Mouse (Mus musculus) neural tube, postnatal 0 days (tissue): Measurements from ENCODE around the gene Crtc1. TPM values are rescaled to one million over a fixed set of nuclear protein-coding genes. Genes with fewer than 3 reads are reported as not detected.

Experiments used
- polyA plus RNA-seq: library from polyadenylated mRNA; unstranded; fragments of >200 nt; fragmentation: Nextera tagmentation; extraction: Ambion mirVana; gene quantifications from 2 replicates; pipeline ENCODE4 v1.2.1, GENCODE M21; 2015

Gene Crtc1
- polyA plus RNA-seq = 37.6 and 49.6 TPM in 2 replicates

DNA sequence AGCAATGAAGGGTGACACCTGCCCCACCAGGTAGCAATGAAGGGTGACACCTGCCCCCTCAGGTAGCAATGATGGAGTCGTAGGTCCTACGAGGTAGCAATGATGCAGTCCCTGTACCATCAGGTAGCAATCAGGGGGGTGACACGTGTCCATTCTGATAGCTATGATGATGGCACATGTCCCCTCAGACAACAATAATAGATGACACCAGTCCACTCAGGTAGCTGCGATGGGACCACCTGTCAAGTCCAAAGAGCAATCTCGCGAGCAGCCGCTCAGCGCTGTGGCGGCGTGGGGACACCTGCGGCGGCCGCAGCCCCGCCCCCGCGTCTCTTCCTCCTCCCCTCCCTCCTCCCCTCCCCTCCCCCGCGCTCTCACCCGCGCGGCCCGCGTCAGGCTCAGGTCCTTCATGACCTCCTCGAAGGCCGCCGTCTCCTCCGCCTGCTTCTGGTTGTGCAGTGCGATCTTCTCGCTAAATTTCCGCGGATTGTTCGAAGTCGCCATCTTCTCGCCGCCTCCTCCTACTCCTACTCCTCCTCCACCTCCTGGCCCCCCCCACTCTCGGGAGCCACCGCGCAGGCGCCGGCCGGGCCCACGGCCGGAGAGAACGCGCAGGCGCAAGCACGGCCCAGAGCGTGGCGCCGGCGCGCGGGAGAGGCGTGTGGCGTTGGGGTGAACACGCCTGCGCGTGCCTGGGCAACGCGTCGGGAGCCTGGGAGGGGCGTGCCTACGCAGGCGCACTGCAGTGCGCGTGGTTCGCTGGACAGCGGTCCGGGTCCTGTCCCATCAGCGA is at the start of gene Crtc1:
Gene Crtc1, minus strand, starts transcription at position 525 of the 793 bp plus-strand sequence.

DNA sequence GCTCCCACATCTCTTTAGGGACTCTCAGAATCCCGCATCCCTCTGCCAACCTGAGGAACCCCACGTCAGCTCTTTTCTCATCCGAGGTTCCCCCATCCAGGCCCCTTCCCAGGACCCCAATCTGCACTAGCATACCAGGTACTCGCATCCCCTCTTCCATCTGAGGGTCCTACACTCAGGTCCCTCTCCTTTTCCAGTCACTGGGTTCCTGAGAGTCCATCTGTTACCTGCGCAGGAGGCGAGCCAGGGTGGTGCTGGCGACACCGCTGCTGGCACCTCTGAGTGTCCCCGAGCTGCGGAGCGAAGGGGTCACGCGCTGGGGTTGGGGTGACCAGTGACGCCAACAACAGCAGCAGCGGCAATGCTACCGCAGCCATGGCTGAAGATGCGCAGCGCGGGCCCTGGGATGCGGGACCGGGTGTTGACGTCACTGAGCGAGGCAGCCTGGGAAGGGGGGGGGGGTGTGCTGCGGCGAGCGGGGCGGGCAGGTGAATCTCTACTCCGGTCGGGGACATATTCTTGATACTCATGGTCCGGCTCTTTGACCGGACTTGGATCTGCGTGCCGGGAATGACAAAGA is 47.7 kb upstream of the Crtc1 start, which contains the start of gene Tmem59l:
Gene Tmem59l, minus strand, starts transcription at position 418 of the 580 bp plus-strand sequence.

DNA sequence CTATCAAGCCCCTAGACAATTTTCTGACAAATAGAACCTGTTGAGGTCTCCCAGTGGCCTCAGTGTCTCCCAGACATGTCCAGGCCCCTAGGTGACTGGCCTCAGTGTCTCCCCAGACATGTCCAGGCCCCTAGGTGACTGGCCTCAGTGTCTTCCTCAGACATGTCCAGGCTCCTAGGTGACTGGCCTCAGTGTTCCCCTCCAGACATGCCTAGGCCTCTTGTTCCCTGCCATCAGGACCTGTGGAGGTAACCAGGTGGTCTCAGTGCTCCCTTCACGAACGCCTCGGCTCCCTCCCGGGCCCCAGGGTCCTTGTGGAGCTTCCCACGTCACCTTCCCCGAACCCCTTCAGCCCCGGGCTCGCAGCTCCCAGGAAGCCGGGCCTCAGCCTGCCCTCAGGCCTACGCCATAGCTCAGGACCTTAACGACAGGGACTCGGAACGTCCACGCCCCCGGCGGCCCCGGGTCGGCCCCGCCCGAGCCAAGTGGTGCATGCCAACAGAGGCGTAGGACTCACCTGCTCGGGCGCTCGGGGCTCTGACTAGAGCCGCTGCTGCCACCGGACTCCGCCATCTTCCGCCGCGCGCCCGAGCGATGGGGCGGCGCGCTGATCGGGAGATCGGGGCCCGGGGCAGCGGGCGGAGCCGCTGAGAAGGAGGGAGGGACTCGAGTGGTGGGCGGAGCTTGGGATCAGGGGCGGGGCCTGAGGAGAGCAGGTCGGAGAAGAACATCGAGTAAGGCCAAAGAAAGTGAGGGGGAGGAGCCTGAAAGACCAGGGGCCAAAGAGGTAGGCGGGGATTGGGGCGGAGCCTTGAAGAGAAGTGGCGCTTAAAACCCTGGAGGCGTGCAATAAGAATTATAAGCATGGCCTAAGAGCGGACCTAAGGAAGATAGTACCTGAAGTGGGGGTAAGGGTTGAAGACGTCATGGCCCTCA is 37.2 kb upstream of the Crtc1 start, which contains the start of gene Klhl26:
Gene Klhl26, minus strand, starts transcription at position 636 of the 936 bp plus-strand sequence.

DNA sequence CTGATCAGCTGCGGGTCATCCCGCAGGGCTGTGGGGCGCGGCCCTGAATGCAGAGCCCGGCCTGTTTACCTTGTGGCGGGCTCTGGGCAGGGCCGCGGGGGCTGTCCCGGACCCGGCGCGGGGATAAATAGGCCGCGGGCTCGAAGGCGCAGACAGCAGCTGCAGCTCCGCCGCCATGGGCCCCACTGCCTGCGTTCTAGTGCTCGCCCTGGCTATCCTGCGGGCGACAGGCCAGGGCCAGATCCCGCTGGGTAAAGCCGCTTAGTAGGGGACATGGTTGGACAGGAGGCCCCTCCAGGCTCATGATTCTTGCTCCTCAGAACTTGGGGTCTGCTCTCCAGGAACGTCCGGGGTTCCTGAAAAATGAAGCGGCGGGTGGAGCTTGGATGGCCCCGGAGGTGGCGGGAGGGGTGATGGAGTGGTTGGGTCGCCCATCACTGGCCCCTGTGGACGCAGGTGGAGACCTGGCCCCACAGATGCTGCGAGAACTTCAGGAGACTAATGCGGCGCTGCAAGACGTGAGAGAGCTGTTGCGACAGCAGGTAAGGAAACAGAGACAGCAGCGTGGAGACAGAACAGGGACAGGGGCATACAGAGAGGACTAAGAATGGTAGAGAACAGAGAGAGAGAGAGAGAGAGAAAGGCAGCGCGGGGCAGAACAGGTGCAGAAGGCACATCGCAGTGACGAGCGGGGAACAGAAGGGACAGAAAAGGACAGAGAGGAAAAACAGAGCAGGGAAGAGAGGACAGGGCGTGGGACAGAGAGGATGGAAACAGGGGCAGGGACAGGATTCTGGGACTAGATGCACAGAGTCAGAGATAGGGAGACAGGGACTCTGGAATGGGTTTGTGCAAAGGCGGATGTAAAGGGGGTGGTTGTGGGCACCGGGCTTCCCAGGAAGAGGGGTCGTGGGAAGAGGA is 65.7 kb downstream of the Crtc1 start, which contains the start of gene Comp:
Gene Comp, plus strand, starts transcription at position 162 of the 921 bp plus-strand sequence.

DNA sequence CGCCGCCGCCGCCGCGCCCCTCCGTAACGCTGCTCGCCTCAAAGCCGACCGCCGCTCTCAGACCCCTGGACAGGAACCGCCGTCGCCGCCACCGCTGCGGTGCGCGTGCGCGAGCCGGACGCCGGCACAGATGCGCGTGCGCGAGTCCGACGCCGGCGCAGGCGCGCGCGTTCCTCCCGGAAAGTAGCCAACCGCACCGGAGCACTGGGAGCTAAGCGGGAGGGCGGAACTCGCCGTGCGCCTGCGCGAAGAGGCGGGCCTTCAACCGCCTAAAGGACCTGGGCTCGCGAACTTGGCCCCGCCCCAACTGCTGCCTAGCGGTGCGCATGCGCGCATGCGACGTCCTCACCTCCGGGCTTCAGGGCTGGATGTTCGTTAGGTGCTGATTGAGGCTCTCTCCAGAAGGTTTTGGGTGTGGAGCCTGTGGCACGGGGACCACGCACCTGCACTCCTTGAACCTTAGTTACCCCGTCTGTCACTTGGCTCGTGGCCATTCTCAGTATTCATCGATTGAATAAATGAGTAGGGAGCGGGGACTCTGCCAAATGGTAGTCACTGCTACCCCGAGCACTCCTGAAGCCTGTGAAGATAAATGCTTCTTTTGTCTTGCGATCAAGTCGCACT is 86.1 kb downstream of the Crtc1 start, which contains the start of gene Upf1:
Gene Upf1, minus strand, starts transcription at position 85 of the 624 bp plus-strand sequence.

Other genes with a start within 250 kb of the Crtc1 start
- gene Slc25a42, start 227.3 kb downstream of the Crtc1 start, polyA plus RNA-seq = 9.7 and 11.9 TPM in 2 replicates
- 58.4 and 66.4 TPM in 2 replicates for gene Sugp2, start 205.4 kb downstream of the Crtc1 start, polyA plus RNA-seq
- 103 and 111 TPM in 2 replicates for gene Armc6, start 205.1 kb downstream of the Crtc1 start, polyA plus RNA-seq
- 19.1 and 21.1 TPM in 2 replicates for gene Homer3, start 156.8 kb downstream of the Crtc1 start, polyA plus RNA-seq
- gene Ddx49, start 137.1 kb downstream of the Crtc1 start, polyA plus RNA-seq = 37.9 and 42.1 TPM in 2 replicates
- 301 and 337 TPM in 2 replicates for gene Cope, start 137.1 kb downstream of the Crtc1 start, polyA plus RNA-seq
- 64.3 and 66.1 TPM in 2 replicates for gene Cers1, start 123.8 kb downstream of the Crtc1 start, polyA plus RNA-seq
- gene Gdf1, start 109.8 kb downstream of the Crtc1 start, polyA plus RNA-seq = 6.2 and 9.8 TPM in 2 replicates
- 11.1 and 12.8 TPM in 2 replicates for gene Upf1, start 86.3 kb downstream of the Crtc1 start, polyA plus RNA-seq
- 1.1 and 1.3 TPM in 2 replicates for gene Comp, start 66.0 kb downstream of the Crtc1 start, polyA plus RNA-seq
- gene Klhl26, start 37.4 kb upstream of the Crtc1 start, polyA plus RNA-seq = 31.4 and 33.0 TPM in 2 replicates
- gene Tmem59l, start 47.8 kb upstream of the Crtc1 start, polyA plus RNA-seq = 261 and 281 TPM in 2 replicates
- gene Crlf1, start 53.6 kb upstream of the Crtc1 start, polyA plus RNA-seq = 19.6 and 21.2 TPM in 2 replicates
- gene Rex1bd, start 67.2 kb upstream of the Crtc1 start, polyA plus RNA-seq = 212 and 215 TPM in 2 replicates
- 753 and 869 TPM in 2 replicates for gene Uba52, start 71.2 kb upstream of the Crtc1 start, polyA plus RNA-seq
- 305 and 354 TPM in 2 replicates for gene Fkbp8, start 88.1 kb upstream of the Crtc1 start, polyA plus RNA-seq
- gene Kxd1, start 88.4 kb upstream of the Crtc1 start, polyA plus RNA-seq = 52.3 and 54.9 TPM in 2 replicates
- 11.4 and 14.1 TPM in 2 replicates for gene Ell, start 99.9 kb upstream of the Crtc1 start, polyA plus RNA-seq
- gene Isyna1, start 154.8 kb upstream of the Crtc1 start, polyA plus RNA-seq = 113 TPM in 2 replicates
- gene Ssbp4, start 169.3 kb upstream of the Crtc1 start, polyA plus RNA-seq = 221 and 251 TPM in 2 replicates
- gene Lrrc25, start 176.6 kb upstream of the Crtc1 start, polyA plus RNA-seq = 2.3 and 2.5 TPM in 2 replicates
- gene Gdf15, start 192.9 kb upstream of the Crtc1 start, polyA plus RNA-seq = 0.55 and 0.79 TPM in 2 replicates
- 72.8 and 79.8 TPM in 2 replicates for gene Pgpep1, start 220.8 kb upstream of the Crtc1 start, polyA plus RNA-seq
- 194 and 204 TPM in 2 replicates for gene Lsm4, start 233.7 kb upstream of the Crtc1 start, polyA plus RNA-seq